Mouse (Mus musculus) megakaryocyte, embryonic 14.5 days (primary cell): ENCODE results near the gene Cfap299.

Experiments used
- FLI1 ChIP-seq: IDR thresholded peaks from 2 replicates; pipeline ENCODE4 v1.6.1; 2012; ENCODE audit warnings: low read length, inconsistent platforms, mixed read lengths
- GATA1 ChIP-seq: IDR thresholded peaks from 3 replicates; pipeline ENCODE4 v1.6.1; 2012; ENCODE audit warnings: mixed read lengths, low read length, inconsistent platforms, borderline replicate concordance

GRCm38 (mm10) chr5:98550873-98551272 lies 221.8 kb downstream of the Cfap299 start:
- no peak for TF ChIP-seq GATA1
- TF ChIP-seq FLI1, result no peak
